Mouse (Mus musculus) embryo, embryonic 9.5 days (tissue): ENCODE measurements around the gene Spata4.
A peak's percentile ranks its signal among the peaks of the same experiment; 100 is the strongest.
"Not testable (repeated sequence)": the region's sequence is repeated elsewhere in the genome, so short reads cannot be mapped to it uniquely, and the experiment has no call there.

ENCODE experiments used
- DNase-seq: peaks from one replicate; pipeline ENCODE4 v3.0.0-alpha.2; 2017; ENCODE audit errors: extremely low spot score

The Spata4 gene

GRCm38 (mm10) chr8:54600671-54601251 is at the start of gene Spata4:
Spata4 (plus strand) TSS chr8:54600781.
- peak; percentile 50 for DNase-seq

GRCm38 (mm10) chr8:54554921-54555320 is 45.7 kb upstream of the Spata4 start:
- no peak for DNase-seq

GRCm38 (mm10) chr8:54562137-54562536 is 38.4 kb upstream of the Spata4 start:
- DNase-seq, result no peak

GRCm38 (mm10) chr8:54565181-54565580 is 35.4 kb upstream of the Spata4 start:
- DNase-seq, result no peak

GRCm38 (mm10) chr8:54565603-54566260 is 34.8 kb upstream of the Spata4 start:
- DNase-seq, result no peak

GRCm38 (mm10) chr8:54567168-54567567 is 33.4 kb upstream of the Spata4 start:
- no peak for DNase-seq

GRCm38 (mm10) chr8:54570618-54571609 is 29.7 kb upstream of the Spata4 start:
- DNase-seq, result no peak

- DNase-seq, result no peak
Measured at GRCm38 (mm10) chr8:54581436-54581835, 19.1 kb upstream of the Spata4 start.

- DNase-seq, result no peak
Measured at GRCm38 (mm10) chr8:54582886-54583285, 17.7 kb upstream of the Spata4 start.

- DNase-seq, result no peak
Measured at GRCm38 (mm10) chr8:54594634-54595033, 5.9 kb upstream of the Spata4 start.

GRCm38 (mm10) chr8:54596051-54596450 is 4.5 kb upstream of the Spata4 start:
- no peak for DNase-seq

- no peak for DNase-seq
Measured at GRCm38 (mm10) chr8:54596940-54597339, 3.6 kb upstream of the Spata4 start.

- DNase-seq, result no peak
Measured at GRCm38 (mm10) chr8:54597386-54597785, 3.2 kb upstream of the Spata4 start.

GRCm38 (mm10) chr8:54603440-54603839 is 2.9 kb downstream of the Spata4 start:
- no peak for DNase-seq

GRCm38 (mm10) chr8:54609336-54609735 is 8.8 kb downstream of the Spata4 start:
- no peak for DNase-seq

- DNase-seq, result no peak
Measured at GRCm38 (mm10) chr8:54610238-54610637, 9.7 kb downstream of the Spata4 start.

- not testable (repeated sequence) for DNase-seq
Measured at GRCm38 (mm10) chr8:54616710-54617109, 16.1 kb downstream of the Spata4 start.

- no peak for DNase-seq
Measured at GRCm38 (mm10) chr8:54638634-54639033, 38.1 kb downstream of the Spata4 start.
